Mouse (Mus musculus) monocyte, adult 5-6 weeks (primary cell): ENCODE data around the gene Krt84. TPM values are rescaled to one million over a fixed set of nuclear protein-coding genes. Genes with fewer than 3 reads are reported as not detected.

Experiments used
- ATAC-seq: fragments of 153-309, 156-312 bp; replicated peaks from 2 replicates; pipeline ENCODE4 v1.8.0; 2017; ENCODE audit warnings: mild to moderate bottlenecking; ENCODE audit not compliant: low TSS enrichment, insufficient number of reproducible peaks, severe bottlenecking, poor library complexity, low FRiP score
- total RNA-seq: library from RNA; stranded (forward); fragments of 200-1000, 200-491, 200-594 nt; gene quantifications from 3 replicates; pipeline ENCODE4 v1.2.3, GENCODE M21; 2017

Krt84 gene
- total RNA-seq, 1 experiment from 2014 or later = not detected

- ATAC-seq = no peak
These were observed 24.4 kb downstream of the Krt84 start for GRCm38 (mm10) chr15:101508247-101508646.

- ATAC-seq = no peak
These were observed 25.5 kb downstream of the Krt84 start for GRCm38 (mm10) chr15:101506896-101507758.

- ATAC-seq = no peak
These were observed 35.4 kb downstream of the Krt84 start for GRCm38 (mm10) chr15:101497181-101497580.

DNA sequence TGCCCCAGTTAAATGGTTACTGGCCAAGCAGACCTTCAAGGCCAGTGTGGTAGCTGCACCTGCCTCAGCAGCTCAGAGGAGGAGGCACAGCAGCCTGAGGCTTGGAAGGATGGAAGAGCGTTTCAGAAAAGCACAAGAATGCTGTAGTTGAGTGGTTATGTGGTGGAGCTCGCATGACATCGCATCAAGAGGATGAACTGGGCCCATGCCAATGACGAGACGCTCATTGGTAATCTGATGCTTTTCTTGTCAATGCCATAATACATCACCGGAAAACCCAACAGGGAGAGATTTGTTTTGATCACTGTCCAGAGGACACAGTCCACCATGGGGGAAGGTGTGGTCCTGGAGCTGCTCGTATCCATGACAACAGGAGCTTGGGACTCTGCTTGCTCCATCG is 37.4 kb downstream of the Krt84 start:
- ATAC-seq = no peak

GRCm38 (mm10) chr15:101494203-101494602 is 38.4 kb downstream of the Krt84 start:
- no peak for ATAC-seq

DNA sequence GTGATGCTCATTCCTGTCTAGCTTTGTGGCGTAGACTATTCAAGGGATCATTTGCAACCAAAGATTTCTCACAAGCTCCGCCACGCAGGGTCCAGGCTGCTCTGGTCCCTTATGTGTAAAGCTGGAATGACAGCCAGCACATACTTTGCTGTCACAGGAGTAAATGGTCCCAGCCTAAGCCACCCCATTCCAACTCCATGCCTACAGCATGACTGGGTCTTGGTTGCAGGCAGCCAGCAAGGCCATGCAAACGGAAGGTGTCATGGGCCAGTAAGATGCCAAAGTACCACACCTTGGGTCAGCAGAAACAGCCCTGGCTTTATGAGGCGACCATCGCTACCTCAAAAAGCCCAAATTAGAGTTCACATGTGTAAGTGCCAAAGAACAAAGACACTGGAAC is 38.9 kb downstream of the Krt84 start:
- no peak for ATAC-seq

GRCm38 (mm10) chr15:101492718-101493117 is 39.9 kb downstream of the Krt84 start:
- no peak for ATAC-seq

- no peak for ATAC-seq
These were observed 41.2 kb downstream of the Krt84 start, which contains the start of gene Krt83 for GRCm38 (mm10) chr15:101491431-101491830. Gene Krt83 (minus strand): TSS chr15:101491512.

DNA sequence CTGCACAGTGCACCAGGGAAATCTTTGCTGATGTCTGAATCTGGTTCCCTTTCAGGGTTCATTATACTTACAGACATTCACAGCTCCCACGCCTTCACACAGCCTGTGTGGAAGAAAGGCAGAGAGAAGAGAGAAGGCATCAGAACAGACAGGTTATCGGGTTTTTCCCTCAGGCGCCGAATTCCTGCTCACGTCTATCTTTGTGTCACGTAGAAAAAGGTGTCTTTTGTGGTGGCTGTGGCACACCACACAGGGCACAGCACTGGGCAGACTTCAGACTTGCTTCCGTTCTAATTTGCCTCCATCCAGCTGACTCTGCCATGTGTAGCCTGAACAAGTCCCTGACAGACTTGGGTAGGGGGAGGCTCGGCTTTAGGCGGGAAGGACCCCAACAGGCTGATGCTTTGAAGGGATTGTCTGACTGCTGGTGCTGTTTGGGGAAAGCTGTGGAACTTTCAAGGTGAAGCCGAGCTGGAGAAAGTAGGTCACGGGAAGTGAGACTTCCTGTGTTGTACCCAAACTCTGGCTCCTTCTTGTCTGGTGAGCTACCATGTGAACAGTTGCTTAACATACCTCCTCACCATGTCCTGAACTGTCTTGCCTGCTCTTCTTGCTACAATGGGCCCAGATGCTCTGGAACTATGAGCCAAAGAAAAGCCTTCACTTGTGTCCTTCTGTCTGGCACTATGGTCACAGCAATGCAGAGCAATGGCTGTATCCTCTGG is 46.5 kb downstream of the Krt84 start:
- no peak for ATAC-seq

DNA sequence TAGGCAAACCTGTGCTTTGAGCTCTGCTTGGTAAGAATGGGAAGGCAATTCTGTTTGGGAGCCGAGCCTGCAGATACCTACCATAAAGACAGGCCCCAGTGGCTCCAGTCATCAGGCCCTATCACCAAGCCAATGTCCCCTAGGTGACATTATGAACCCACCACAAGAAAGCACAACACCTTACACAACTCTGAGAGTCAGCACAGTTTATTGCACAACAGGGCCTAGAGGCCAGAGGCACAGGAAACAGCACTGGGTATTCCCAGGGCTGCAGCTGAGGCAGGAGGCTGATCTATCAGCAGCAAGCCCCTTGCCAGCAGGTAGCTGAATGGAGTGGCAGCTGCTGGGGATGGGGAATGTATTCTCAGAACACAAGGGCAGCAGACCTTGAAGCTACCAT is 47.7 kb downstream of the Krt84 start:
- ATAC-seq = no peak

- ATAC-seq = no peak
These were observed 49.0 kb downstream of the Krt84 start for GRCm38 (mm10) chr15:101483646-101484045.

GRCm38 (mm10) chr15:101482056-101482455 is 50.6 kb downstream of the Krt84 start:
- no peak for ATAC-seq

- no peak for ATAC-seq
These were observed 53.0 kb downstream of the Krt84 start for GRCm38 (mm10) chr15:101479666-101480060.

DNA sequence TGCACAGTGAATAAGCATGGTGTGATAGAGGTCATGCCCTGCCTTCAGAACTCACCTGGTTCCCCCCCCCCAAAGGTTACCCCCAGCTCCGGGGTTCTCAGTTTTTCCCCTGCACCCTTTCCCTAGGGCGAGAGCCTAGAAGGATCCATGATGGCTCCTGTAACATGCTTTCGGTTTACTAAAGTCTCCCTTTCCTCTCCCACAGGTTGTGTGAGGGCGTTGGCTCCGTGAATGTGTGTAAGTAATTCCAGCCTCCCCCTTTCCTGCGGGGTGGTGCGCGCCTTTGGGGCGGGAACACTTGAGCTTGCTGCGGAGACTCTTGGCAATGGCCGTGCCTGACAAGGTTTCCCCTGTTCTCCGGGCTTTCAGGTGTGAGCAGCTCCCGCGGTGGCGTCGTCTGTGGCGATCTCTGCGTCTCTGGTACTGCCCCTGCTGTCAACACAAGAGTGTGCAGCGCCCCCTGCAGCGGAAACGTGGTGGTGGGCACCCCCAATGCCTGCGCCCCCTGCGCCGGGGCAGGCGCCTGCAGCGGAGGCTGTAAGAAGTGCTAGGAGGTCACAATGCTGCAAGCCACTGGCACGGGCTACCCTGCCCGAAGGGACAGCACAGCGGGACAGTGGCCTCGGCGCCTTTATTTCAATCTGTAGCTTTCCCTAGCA is 53.5 kb downstream of the Krt84 start:
- no peak for ATAC-seq

Other genes starting within 250 kb of the Krt84 start
- gene Atg101, start 248.5 kb downstream of the Krt84 start, total RNA-seq = 52.9 to 72.0 TPM (median 58.7 TPM) in 3 replicates
- 0.75 to 1.4 TPM in 2 of 3 replicates, not detected in the other for gene 6030408B16Rik, start 239.6 kb downstream of the Krt84 start, total RNA-seq
- gene Krt80, start 162.7 kb downstream of the Krt84 start, total RNA-seq = 124 to 181 TPM (median 163 TPM) in 3 replicates
- gene Krt7, start 121.8 kb downstream of the Krt84 start, total RNA-seq = 3.0 to 8.2 TPM (median 4.9 TPM) in 3 replicates
- not detected in 3 replicates for gene Krt87, start 94.0 kb downstream of the Krt84 start, total RNA-seq
- gene Krt88, start 85.1 kb downstream of the Krt84 start, total RNA-seq = not detected in 3 replicates
- not detected in 3 replicates for gene Krt81, start 69.1 kb downstream of the Krt84 start, total RNA-seq
- gene Krt86, start 59.3 kb downstream of the Krt84 start, total RNA-seq = 0.11 to 2.1 TPM in 2 of 3 replicates, not detected in the other
- gene Krt83, start 41.3 kb downstream of the Krt84 start, total RNA-seq = not detected in 3 replicates
- not detected in 3 replicates for gene Gm49425, start 15.6 kb downstream of the Krt84 start, total RNA-seq
- gene Krt82, start 17.8 kb upstream of the Krt84 start, total RNA-seq = not detected in 3 replicates
- gene Krt90, start 30.1 kb upstream of the Krt84 start, total RNA-seq = not detected in 3 replicates
- gene Krt75, start 41.1 kb upstream of the Krt84 start, total RNA-seq = not detected in 3 replicates
- gene Gm5414, start 95.4 kb upstream of the Krt84 start, total RNA-seq = not detected in 3 replicates
- not detected in 3 replicates for gene Gm5478, start 114.6 kb upstream of the Krt84 start, total RNA-seq
- not detected in 3 replicates for gene Krt6b, start 147.5 kb upstream of the Krt84 start, total RNA-seq
- not detected in 3 replicates for gene Krt6a, start 161.5 kb upstream of the Krt84 start, total RNA-seq
- not detected in 3 replicates for gene Krt5, start 180.1 kb upstream of the Krt84 start, total RNA-seq
- not detected in 3 replicates for gene Krt71, start 210.3 kb upstream of the Krt84 start, total RNA-seq